Mouse (Mus musculus) erythroblast, adult 5-6 weeks (primary cell): Measurements from ENCODE around the gene Olfr1093. TPM values are rescaled to one million over a fixed set of nuclear protein-coding genes. Genes with fewer than 3 reads are reported as not detected.

Experiments
- ATAC-seq: replicated peaks from 2 replicates; pipeline ENCODE4 v1.8.0; 2016; ENCODE audit warnings: moderate number of reproducible peaks, mild to moderate bottlenecking, moderate TSS enrichment, inconsistent platforms; ENCODE audit not compliant: poor library complexity, low FRiP score, severe bottlenecking
- total RNA-seq, 2 experiments: library from RNA; stranded (forward) in 1 of 2; stranded (reverse) in 1 of 2; fragments of 150-400 nt in 1 of 2; fragments of 200-764, 138-1000 nt in 1 of 2; gene quantifications; 2 replicates each; pipeline versions ENCODE4 v1.2.3 to v1.2.4; 2015 to 2017; ENCODE audit warnings: low replicate concordance in 2 of 2

Olfr1093 gene
- total RNA-seq (2015; ENCODE audit: low replicate concordance) (not detected in 2 replicates), total RNA-seq (2017; ENCODE audit: low replicate concordance) (not detected in 2 replicates)

DNA sequence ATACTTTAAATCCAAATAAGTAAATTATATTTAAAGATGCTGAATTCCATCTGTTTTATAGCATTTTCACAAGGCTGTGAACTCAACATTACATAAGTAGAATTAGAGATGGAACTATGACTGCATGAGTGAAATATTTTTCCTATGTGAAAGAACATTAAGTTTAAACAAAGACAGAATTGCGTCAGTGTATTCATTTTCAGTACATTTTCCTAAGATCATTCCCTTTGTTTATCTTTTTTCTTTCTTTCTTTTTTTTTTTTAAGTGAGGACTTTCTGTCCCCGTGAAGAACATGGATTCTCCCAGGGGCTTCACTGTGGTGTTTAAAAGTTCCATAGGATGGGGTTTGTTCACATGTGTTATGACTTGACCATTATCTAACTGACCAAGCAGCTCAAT, at the start of gene Olfr1093:
Olfr1093 (plus strand) TSS at position 301 of the 400 bp plus-strand sequence.
- no peak for ATAC-seq

DNA sequence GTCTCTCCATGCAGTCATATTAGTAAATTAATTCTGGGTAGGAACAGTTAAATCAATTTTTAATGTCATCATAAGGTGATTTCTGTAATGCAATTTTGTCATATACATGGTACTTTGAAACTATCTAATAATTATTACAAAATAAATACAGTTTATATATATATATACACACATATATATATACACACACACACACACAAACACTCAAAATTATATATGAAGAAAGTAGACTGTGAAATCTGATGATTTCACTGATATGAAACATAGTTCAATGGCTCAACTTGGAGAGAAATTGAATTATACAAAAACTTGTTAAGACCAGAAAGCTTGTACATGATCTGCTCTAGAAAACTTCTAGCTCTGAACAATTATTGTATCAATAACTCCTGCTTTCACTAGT, 48.7 kb upstream of the Olfr1093 start, which contains the start of gene Olfr1089:
Olfr1089 (minus strand) TSS at position 101 of the 400 bp plus-strand sequence.
- no peak for ATAC-seq

DNA sequence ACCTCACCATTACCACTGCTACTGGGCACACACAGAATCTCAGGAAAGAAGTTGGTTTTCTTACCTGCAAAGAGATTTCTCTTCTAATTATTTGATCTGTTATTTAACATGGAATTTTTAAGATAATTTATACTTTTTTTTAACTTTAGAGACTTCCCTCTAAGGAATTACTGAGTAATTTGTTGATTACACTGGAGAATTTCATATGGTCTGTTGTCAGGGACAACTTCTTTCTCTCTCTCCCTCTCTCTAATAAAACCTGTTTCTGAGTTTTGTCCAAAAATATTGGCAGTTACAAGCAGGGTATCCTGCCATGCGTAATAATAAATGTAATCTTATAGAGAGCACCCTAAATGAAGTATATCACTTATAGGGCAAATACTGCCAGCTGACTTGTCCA, 23.4 kb upstream of the Olfr1093 start, which contains the start of gene Olfr1090:
Olfr1090 (minus strand) TSS at position 101 of the 400 bp plus-strand sequence.
- ATAC-seq: no peak

DNA sequence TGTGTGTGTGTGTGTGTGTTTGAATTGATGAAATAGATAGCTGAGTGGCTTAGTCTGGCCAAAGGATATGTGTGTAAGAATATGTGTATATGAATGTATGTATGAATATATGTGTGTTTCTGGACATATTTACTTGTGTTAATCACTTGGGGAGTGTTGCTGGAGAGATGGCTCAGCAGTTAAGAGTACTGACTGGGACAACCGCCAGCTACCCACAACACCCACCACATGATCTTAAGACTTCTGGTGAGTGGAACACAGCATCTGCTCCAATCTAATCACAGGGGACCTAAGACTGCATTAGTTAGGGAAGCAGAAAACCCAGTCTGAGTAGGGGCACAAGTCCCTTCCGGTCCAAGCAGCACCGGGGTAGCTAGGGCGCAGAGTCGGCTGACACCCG, 21.2 kb upstream of the Olfr1093 start:
- ATAC-seq: no peak

DNA sequence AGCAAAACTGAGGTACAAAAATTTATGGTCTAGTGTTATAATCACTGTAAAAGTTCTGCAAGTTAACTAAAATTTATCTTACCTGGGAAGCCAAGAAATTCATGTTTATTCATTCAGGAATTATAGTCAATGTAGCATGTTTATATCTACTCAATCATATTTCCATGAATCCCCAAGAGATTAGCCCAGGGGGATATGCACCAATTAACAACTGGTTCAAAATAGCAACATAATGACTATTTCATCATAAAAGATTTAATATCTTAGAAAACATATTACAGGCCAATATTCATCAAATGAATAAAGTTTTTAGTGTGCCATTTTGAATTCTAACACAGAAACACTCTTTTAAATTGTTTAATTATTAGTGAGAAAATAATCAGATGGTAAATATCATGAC, 27.6 kb downstream of the Olfr1093 start, which contains the start of gene Olfr141:
Olfr141 (minus strand) TSS at position 101 of the 400 bp plus-strand sequence.
- no peak for ATAC-seq

DNA sequence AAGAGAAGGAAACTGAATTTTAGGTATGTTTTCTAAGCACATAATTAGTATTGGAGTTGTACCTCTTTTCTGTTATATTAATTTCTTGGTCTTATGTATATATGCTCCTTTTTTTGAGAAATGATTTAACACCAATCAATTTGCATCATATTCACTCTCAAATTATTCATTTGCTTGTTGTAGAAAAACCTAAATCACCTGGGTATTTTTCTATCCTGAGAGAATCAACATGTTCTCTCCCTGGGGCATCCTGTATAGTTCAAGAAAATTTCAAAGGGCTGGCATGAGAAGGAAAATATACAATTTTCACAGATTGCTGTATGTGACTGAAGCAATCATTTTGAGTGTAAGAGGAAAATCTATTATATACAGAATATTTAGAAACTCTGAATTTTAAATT, 42.1 kb downstream of the Olfr1093 start, which contains the start of gene Olfr1094:
Olfr1094 (plus strand) TSS at position 301 of the 400 bp plus-strand sequence.
- ATAC-seq: no peak

Other genes starting within 250 kb of the Olfr1093 start
- not detected in 2 replicates for gene Olfr1079, start 240.0 kb upstream of the Olfr1093 start, total RNA-seq (2015; ENCODE audit: low replicate concordance)
- gene Olfr1079, start 240.0 kb upstream of the Olfr1093 start, total RNA-seq (2017; ENCODE audit: low replicate concordance): not detected in 2 replicates
- gene Olfr1080, start 224.2 kb upstream of the Olfr1093 start, total RNA-seq (2015; ENCODE audit: low replicate concordance): not detected in 2 replicates
- gene Olfr1080, start 224.2 kb upstream of the Olfr1093 start, total RNA-seq (2017; ENCODE audit: low replicate concordance): not detected in 2 replicates
- gene Olfr1082, start 183.5 kb upstream of the Olfr1093 start, total RNA-seq (2015; ENCODE audit: low replicate concordance): not detected in 2 replicates
- not detected in 2 replicates for gene Olfr1082, start 183.5 kb upstream of the Olfr1093 start, total RNA-seq (2017; ENCODE audit: low replicate concordance)
- gene Olfr1084, start 142.8 kb upstream of the Olfr1093 start, total RNA-seq (2015; ENCODE audit: low replicate concordance): not detected in 2 replicates
- gene Olfr1084, start 142.8 kb upstream of the Olfr1093 start, total RNA-seq (2017; ENCODE audit: low replicate concordance): not detected in 2 replicates
- not detected in 2 replicates for gene Olfr1085, start 120.5 kb upstream of the Olfr1093 start, total RNA-seq (2015; ENCODE audit: low replicate concordance)
- not detected in 2 replicates for gene Olfr1085, start 120.5 kb upstream of the Olfr1093 start, total RNA-seq (2017; ENCODE audit: low replicate concordance)
- gene Olfr1086, start 102.4 kb upstream of the Olfr1093 start, total RNA-seq (2015; ENCODE audit: low replicate concordance): not detected in 2 replicates
- not detected in 2 replicates for gene Olfr1086, start 102.4 kb upstream of the Olfr1093 start, total RNA-seq (2017; ENCODE audit: low replicate concordance)
- not detected in 2 replicates for gene Olfr1087, start 84.1 kb upstream of the Olfr1093 start, total RNA-seq (2015; ENCODE audit: low replicate concordance)
- not detected in 2 replicates for gene Olfr1087, start 84.1 kb upstream of the Olfr1093 start, total RNA-seq (2017; ENCODE audit: low replicate concordance)
- not detected in 2 replicates for gene Olfr1089, start 48.8 kb upstream of the Olfr1093 start, total RNA-seq (2015; ENCODE audit: low replicate concordance)
- gene Olfr1089, start 48.8 kb upstream of the Olfr1093 start, total RNA-seq (2017; ENCODE audit: low replicate concordance): not detected in 2 replicates
- gene Olfr1090, start 23.5 kb upstream of the Olfr1093 start, total RNA-seq (2015; ENCODE audit: low replicate concordance): not detected in 2 replicates
- gene Olfr1090, start 23.5 kb upstream of the Olfr1093 start, total RNA-seq (2017; ENCODE audit: low replicate concordance): not detected in 2 replicates
- gene Olfr141, start 27.5 kb downstream of the Olfr1093 start, total RNA-seq (2015; ENCODE audit: low replicate concordance): not detected in 2 replicates
- not detected in 2 replicates for gene Olfr141, start 27.5 kb downstream of the Olfr1093 start, total RNA-seq (2017; ENCODE audit: low replicate concordance)
- not detected in 2 replicates for gene Olfr1094, start 42.2 kb downstream of the Olfr1093 start, total RNA-seq (2015; ENCODE audit: low replicate concordance)
- gene Olfr1094, start 42.2 kb downstream of the Olfr1093 start, total RNA-seq (2017; ENCODE audit: low replicate concordance): not detected in 2 replicates
- gene Olfr1095, start 69.2 kb downstream of the Olfr1093 start, total RNA-seq (2015; ENCODE audit: low replicate concordance): not detected in 2 replicates
- not detected in 2 replicates for gene Olfr1095, start 69.2 kb downstream of the Olfr1093 start, total RNA-seq (2017; ENCODE audit: low replicate concordance)
- gene Gm13723, start 92.3 kb downstream of the Olfr1093 start, total RNA-seq (2015; ENCODE audit: low replicate concordance): not detected in 2 replicates
- gene Gm13723, start 92.3 kb downstream of the Olfr1093 start, total RNA-seq (2017; ENCODE audit: low replicate concordance): not detected in 2 replicates
- not detected in 2 replicates for gene Olfr1097, start 109.7 kb downstream of the Olfr1093 start, total RNA-seq (2015; ENCODE audit: low replicate concordance)
- not detected in 2 replicates for gene Olfr1097, start 109.7 kb downstream of the Olfr1093 start, total RNA-seq (2017; ENCODE audit: low replicate concordance)
- not detected in 2 replicates for gene Olfr1098, start 142.1 kb downstream of the Olfr1093 start, total RNA-seq (2015; ENCODE audit: low replicate concordance)
- not detected in 2 replicates for gene Olfr1098, start 142.1 kb downstream of the Olfr1093 start, total RNA-seq (2017; ENCODE audit: low replicate concordance)
- gene Olfr1099, start 178.2 kb downstream of the Olfr1093 start, total RNA-seq (2015; ENCODE audit: low replicate concordance): not detected in 2 replicates
- gene Olfr1099, start 178.2 kb downstream of the Olfr1093 start, total RNA-seq (2017; ENCODE audit: low replicate concordance): not detected in 2 replicates
- not detected in 2 replicates for gene Olfr1100, start 197.5 kb downstream of the Olfr1093 start, total RNA-seq (2015; ENCODE audit: low replicate concordance)
- not detected in 2 replicates for gene Olfr1100, start 197.5 kb downstream of the Olfr1093 start, total RNA-seq (2017; ENCODE audit: low replicate concordance)
- gene Olfr1101, start 208.7 kb downstream of the Olfr1093 start, total RNA-seq (2015; ENCODE audit: low replicate concordance): not detected in 2 replicates
- gene Olfr1101, start 208.7 kb downstream of the Olfr1093 start, total RNA-seq (2017; ENCODE audit: low replicate concordance): not detected in 2 replicates
- not detected in 2 replicates for gene Olfr1102, start 215.9 kb downstream of the Olfr1093 start, total RNA-seq (2015; ENCODE audit: low replicate concordance)
- gene Olfr1102, start 215.9 kb downstream of the Olfr1093 start, total RNA-seq (2017; ENCODE audit: low replicate concordance): not detected in 2 replicates
- gene Olfr1104, start 244.6 kb downstream of the Olfr1093 start, total RNA-seq (2015; ENCODE audit: low replicate concordance): not detected in 2 replicates
- not detected in 2 replicates for gene Olfr1104, start 244.6 kb downstream of the Olfr1093 start, total RNA-seq (2017; ENCODE audit: low replicate concordance)